ENCODE assay signal across 13 mouse cellular contexts in the genomic region with DNA sequence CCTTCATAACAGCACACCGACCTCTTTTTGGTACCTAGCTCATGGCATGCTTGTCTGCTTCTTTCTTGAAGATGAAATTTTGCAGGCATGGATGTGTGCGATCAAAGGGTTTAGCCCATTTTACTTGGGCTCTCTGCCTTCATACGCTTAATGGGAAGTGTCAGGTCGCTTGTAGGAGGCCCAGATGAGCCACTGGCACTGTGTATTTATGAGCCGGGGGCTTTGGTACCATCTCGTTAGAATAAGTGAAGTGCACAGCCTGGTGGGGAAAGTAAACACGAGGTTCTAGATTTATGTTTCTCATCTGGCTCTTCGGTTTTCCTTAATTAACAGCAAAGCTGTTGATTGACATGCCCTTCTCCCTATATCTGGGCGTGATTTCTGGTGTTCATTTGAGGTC.
"Had no signal": no experiment of that assay in that cellular context is flagged by ENCODE, and none has a peak within 500 bp of the region (broad histone marks: within the 10 kb centered on the region; RNA-seq: fewer than 3 reads in every experiment).

No protein-coding gene starts in this region.

- H3K27ac ChIP-seq: limb, embryonic 15.5 days; liver, embryonic 12.5 days; midbrain, embryonic 10.5 days; neural tube, embryonic 15.5 days had no signal

- H3K9ac ChIP-seq: limb, embryonic 15.5 days; liver, embryonic 12.5 days; lung, embryonic 14.5 days; neural tube, embryonic 15.5 days had no signal

- H3K36me3 ChIP-seq: limb, embryonic 15.5 days; liver, embryonic 12.5 days; neural tube, embryonic 15.5 days had no signal

- H3K4me3 ChIP-seq: limb, embryonic 15.5 days; liver, embryonic 12.5 days; midbrain, embryonic 10.5 days; myocyte; neural tube, embryonic 15.5 days had no signal

- H3K9me3 ChIP-seq: limb, embryonic 15.5 days; liver, embryonic 12.5 days; midbrain, embryonic 10.5 days; neural tube, embryonic 15.5 days had no signal

- ATAC-seq: liver, embryonic 12.5 days had no signal

- H3K4me2 ChIP-seq: limb, embryonic 15.5 days; liver, embryonic 12.5 days; lung, embryonic 14.5 days; neural tube, embryonic 15.5 days had no signal

- DNase-seq: kidney, adult 11 months; lung, embryonic 14.5 days; lung, postnatal 10 days; lung, postnatal 4 days; right cerebral cortex, postnatal 4 days; spleen, adult 18-20 months; thymus, adult 18-20 months; thymus, postnatal 14 days had no signal

- H3K27me3 ChIP-seq: limb, embryonic 15.5 days; liver, embryonic 12.5 days; neural tube, embryonic 15.5 days had no signal
